ENCODE assay signal across 8 mouse cellular contexts in genomic region chr6:48675931-48676859, GRCm38 (mm10). TPM values are rescaled to one million over a fixed set of nuclear protein-coding genes. Genes with fewer than 3 reads are reported as not detected.
DNase-seq lines count a peak whose midpoint lies in the region; ATAC-seq and TF ChIP-seq lines count a peak whose summit lies in the region.

Gene Gimap9, plus strand, starts transcription at chr6:48676129.

- H3K4me1 ChIP-seq in forebrain, embryonic 15.5 days, result no peaks in the 10 kb centered on the region
- H3K4me1 ChIP-seq in intestine, postnatal 0 days (replicated peaks; ENCODE audit: control insufficient read depth, insufficient read depth, low read length), result no peaks in the 10 kb centered on the region; the same call in 1 of the 2 replicates
- peaks cover 3% of the 10 kb centered on the region; the same call in 1 of the 2 replicates for H3K4me1 ChIP-seq in lung, adult 2 months (ENCODE audit: control insufficient read depth, insufficient read depth, low read length)

- H3K4me3 ChIP-seq in forebrain, embryonic 15.5 days, result peak within 1 kb of the TSS; percentile 1; the same call in 1 of the 2 replicates
- peak within 1 kb of the TSS; percentile 39 for H3K4me3 ChIP-seq in intestine, postnatal 0 days (ENCODE audit: low read depth, low read length)
- H3K4me3 ChIP-seq in lung, adult 2 months (replicated peaks; ENCODE audit: extremely low read depth, low read depth, low read length), result peak within 1 kb of the TSS; percentile 68

- peak within 1 kb of the TSS; percentile 22 for H3K4me2 ChIP-seq in forebrain, embryonic 15.5 days (replicated peaks)
- peak within 1 kb of the TSS; percentile 64 for H3K4me2 ChIP-seq in intestine, postnatal 0 days (replicated peaks; ENCODE audit: low read depth)

- H3K9me3 ChIP-seq in forebrain, embryonic 15.5 days, result no peaks in the 10 kb centered on the region
- H3K9me3 ChIP-seq in intestine, postnatal 0 days (ENCODE audit: control insufficient read depth), result no peaks in the 10 kb centered on the region

- peak; percentile 8 to 10 for DNase-seq in urinary bladder, postnatal 36 days (ENCODE audit: low spot score in 2 of 2)
- no peak for DNase-seq in urinary bladder, adult 2 months (ENCODE audit: low spot score)
- peak; percentile 37 for DNase-seq in lung, adult 2 months
- no peak for DNase-seq in layer of hippocampus, adult 8-10 months (ENCODE audit: low spot score in 2 of 2)
- DNase-seq in left cerebral cortex, adult 11 months (ENCODE audit: low spot score), result no peak

- TF ChIP-seq CTCF in intestine, postnatal 0 days (IDR thresholded peaks at IDR 0.05; ENCODE audit: low read depth), result no peak
- TF ChIP-seq CTCF in lung, adult 2 months (IDR thresholded peaks at IDR 0.05; ENCODE audit: insufficient read depth, low read length), result no peak

- no peaks in the 10 kb centered on the region for H3K27me3 ChIP-seq in forebrain, embryonic 15.5 days
- no peaks in the 10 kb centered on the region for H3K27me3 ChIP-seq in intestine, postnatal 0 days (replicated peaks; ENCODE audit: control insufficient read depth, insufficient read depth, low read length)

- H3K9ac ChIP-seq in forebrain, embryonic 15.5 days (replicated peaks), result no peak within 1 kb of the TSS
- peak within 1 kb of the TSS; percentile 35; the same call in 1 of the 2 replicates for H3K9ac ChIP-seq in intestine, postnatal 0 days (ENCODE audit: low read depth, low read length)

- 22% methylated on average over 11 of the region's 13 CpGs for WGBS in forebrain, embryonic 15.5 days
- 18% methylated on average over 13 of the region's 13 CpGs for WGBS in intestine, postnatal 0 days
- 19% methylated on average over 13 of the region's 13 CpGs for WGBS in lung, adult 2 months

- peak; percentile 45; the same call in 1 of the 2 replicates for TF ChIP-seq POLR2A in lung, adult 2 months (IDR thresholded peaks at IDR 0.05; ENCODE audit: borderline replicate concordance, extremely low read depth, low read depth, low read length)

- H3K27ac ChIP-seq in forebrain, embryonic 15.5 days (replicated peaks), result no peak within 1 kb of the TSS
- peak within 1 kb of the TSS; percentile 47; the same call in 1 of the 2 replicates for H3K27ac ChIP-seq in intestine, postnatal 0 days (ENCODE audit: low read depth, low read length)

- ATAC-seq in forebrain, embryonic 15.5 days (replicated peaks), result no peak
- peak; percentile 69 for ATAC-seq in intestine, postnatal 0 days
- ATAC-seq in neutrophil, adult 5-6 weeks (ENCODE audit: extremely low read depth, insufficient number of reproducible peaks, low FRiP score, poor library complexity, severe bottlenecking), result peak; percentile 66

- H3K36me3 ChIP-seq in forebrain, embryonic 15.5 days, result no peaks in the 10 kb centered on the region
- no peaks in the 10 kb centered on the region for H3K36me3 ChIP-seq in intestine, postnatal 0 days (ENCODE audit: control insufficient read depth, insufficient read depth)

RNA-seq across cellular contexts. Expression of gene Gimap9, which starts in this region (rescaled TPM):
- polyA plus RNA-seq in urinary bladder, adult 2 months (2012; rRNA removed), result 5.6 and 6.9 TPM in 2 replicates
- 1.1 and 1.8 TPM in 2 replicates for polyA plus RNA-seq in forebrain, embryonic 15.5 days (2015; fragmentation: Nextera tagmentation; extraction: Ambion mirVana)
- polyA plus RNA-seq in intestine, postnatal 0 days (2015; fragmentation: Nextera tagmentation; extraction: Ambion mirVana), result 9.9 and 10.2 TPM in 2 replicates
- 2.8 and 5.2 TPM in 2 replicates for polyA plus RNA-seq in lung, adult 2 months (2012; rRNA removed)
- 132 and 133 TPM in 2 replicates for total RNA-seq in neutrophil, adult 5-6 weeks (2017)
- under 1 TPM; 0.35 to 0.54 (median 0.41) TPM for total RNA-seq in layer of hippocampus, adult 8-10 months (2022)

Comparison
In these comparisons a context has a peak if more than half of its experiments do, and no peak if none do; other contexts are left out.
1. RNA of gene Gimap9 (total RNA-seq): 132 to 133 TPM in neutrophil, adult 5-6 weeks; 0.35 to 0.54 TPM in layer of hippocampus, adult 8-10 months; every median in the first group is over 10 times any median in the second.
2. DNase-seq: peak in urinary bladder, postnatal 36 days (2 of 2) and lung, adult 2 months (single experiment); none in urinary bladder, adult 2 months (single experiment), layer of hippocampus, adult 8-10 months (0 of 2) and left cerebral cortex, adult 11 months (single experiment).
3. H3K4me3 ChIP-seq: peak in every context shown above with its lines; median percentile 68 in lung, adult 2 months; 39 in intestine, postnatal 0 days; 1 in forebrain, embryonic 15.5 days.